Mouse (Mus musculus): ENCODE measurements around the gene Tk1. TPM values are rescaled to one million over a fixed set of nuclear protein-coding genes. Genes with fewer than 3 reads are reported as not detected.

Gene Tk1
- total and polyA plus RNA-seq, 3 experiments = 172 to 188 TPM; not detected in 1

- Histone ChIP-seq H3K27me3 (ENCODE audit: control insufficient read depth in 1 of 2, insufficient read depth in 2 of 2, low read length in 2 of 2) (no peaks in the 10 kb centered on the region), H3K9me3 (replicated peaks; ENCODE audit: insufficient read depth, low read length) (no peaks in the 10 kb centered on the region), H3K27ac (ENCODE audit: control insufficient read depth, low read depth, low read length) (peak overlapping the region; percentile 78), H3K36me3 (ENCODE audit: control insufficient read depth in 1 of 2, insufficient read depth in 2 of 2, low read length in 2 of 2) (peaks cover 2 to 8% of the 10 kb centered on the region in 2 experiments; a peak in 2 of 4 replicates), H3K79me2 (ENCODE audit: control insufficient read depth, insufficient read depth, low read length, poor library complexity) (peaks cover 36% of the 10 kb centered on the region), H3K4me3 (ENCODE audit: control insufficient read depth in 1 of 2, insufficient read depth in 1 of 2, low read depth in 2 of 2, low read length in 2 of 2) (peak overlapping the region; percentile 86 to 98), H3K4me1 (ENCODE audit: control insufficient read depth in 1 of 2, insufficient read depth in 2 of 2, low read length in 2 of 2) (peaks cover 4 to 11% of the 10 kb centered on the region in 2 experiments), H3K9ac (ENCODE audit: control insufficient read depth, low read depth, low read length, poor library complexity, severe bottlenecking) (peak overlapping the region; percentile 90)
- DNase-seq (ENCODE audit: low read depth, low spot score) = peak; percentile 95
- TF ChIP-seq UBTF (IDR thresholded peaks at IDR 0.05; ENCODE audit: borderline replicate concordance, insufficient read depth, low read depth, low read length) (peak; percentile 88; the same call in 1 of the 2 replicates), GABPA (IDR thresholded peaks at IDR 0.05; ENCODE audit: low read depth, low read length) (no peak), MYB (IDR thresholded peaks at IDR 0.05; ENCODE audit: low read depth, low read length) (no peak), HCFC1 (IDR thresholded peaks at IDR 0.05; ENCODE audit: low read depth, low read length) (peak; percentile 41; the same call in 1 of the 2 replicates), EP300 (IDR thresholded peaks at IDR 0.05; ENCODE audit: low read depth in 1 of 2, low read length in 2 of 2) (peak in 1 of 2 experiments; percentile 11; a peak in 1 of 4 replicates), MEF2A (IDR thresholded peaks at IDR 0.05; ENCODE audit: extremely low read depth, insufficient replicate concordance, low read depth, low read length, poor library complexity, severe bottlenecking) (no peak), SIN3A (IDR thresholded peaks at IDR 0.05; ENCODE audit: low read length) (peak; percentile 76), KAT2A (conservative IDR thresholded peaks at IDR 0.05; ENCODE audit: low read depth, low read length) (0 out of 2 replicates have a peak, but pooled peaks have one; percentile 13), ZNF384 (IDR thresholded peaks at IDR 0.05; ENCODE audit: low read depth, low read length) (no peak), BHLHE40 (IDR thresholded peaks at IDR 0.05; ENCODE audit: borderline replicate concordance, low read depth, low read length) (no peak), ZMIZ1 (IDR thresholded peaks at IDR 0.05; ENCODE audit: low read depth, low read length) (peak; percentile 33; the same call in 1 of the 2 replicates), RCOR1 (IDR thresholded peaks at IDR 0.05; ENCODE audit: low read depth, low read length) (0 out of 2 replicates have a peak, but pooled peaks have one; percentile 0), CHD2 (IDR thresholded peaks at IDR 0.05; ENCODE audit: low read length) (peak; percentile 5; the same call in 1 of the 2 replicates), TBP (IDR thresholded peaks at IDR 0.05; ENCODE audit: low read depth, low read length) (peak; percentile 93), TCF12 (IDR thresholded peaks at IDR 0.05; ENCODE audit: low read depth, low read length) (0 out of 2 replicates have a peak, but pooled peaks have one; percentile 10), CTCF (IDR thresholded peaks at IDR 0.05 in 2 of 3, conservative IDR thresholded peaks at IDR 0.05 in 1 of 3; ENCODE audit: control insufficient read depth in 1 of 3, insufficient read depth in 1 of 3, low read depth in 2 of 3, low read length in 3 of 3, poor library complexity in 1 of 3, severe bottlenecking in 1 of 3) (peak; percentile 32 to 48 (median 33); a peak in 5 of 6 replicates), TAL1 (IDR thresholded peaks at IDR 0.05; ENCODE audit: low read length) (no peak), POLR2AphosphoS2 (IDR thresholded peaks at IDR 0.05; ENCODE audit: low read length) (peak; percentile 82; the same call in 1 of the 2 replicates), SMC3 (IDR thresholded peaks at IDR 0.05; ENCODE audit: low read depth, low read length) (peak; percentile 21; the same call in 1 of the 2 replicates), NRF1 (IDR thresholded peaks at IDR 0.05; ENCODE audit: insufficient read depth, low read depth, low read length, poor library complexity, severe bottlenecking) (no peak), NELFE (IDR thresholded peaks at IDR 0.05; ENCODE audit: low read depth, low read length) (peak; percentile 63), MAFK (IDR thresholded peaks at IDR 0.05; ENCODE audit: borderline replicate concordance, low read depth, low read length) (no peak), ELF1 (IDR thresholded peaks at IDR 0.05; ENCODE audit: low read depth, low read length) (peak; percentile 85), MAZ (IDR thresholded peaks at IDR 0.05; ENCODE audit: low read depth, low read length) (peak; percentile 81; the same call in 1 of the 2 replicates), ZKSCAN1 (IDR thresholded peaks at IDR 0.05; ENCODE audit: low read depth, low read length) (0 out of 2 replicates have a peak, but pooled peaks have one; percentile 18), MYC (IDR thresholded peaks at IDR 0.05; ENCODE audit: low read depth, low read length) (no peak), MAX (IDR thresholded peaks at IDR 0.05; ENCODE audit: low read length) (peak; percentile 8; the same call in 1 of the 2 replicates), POLR2A (IDR thresholded peaks at IDR 0.05; ENCODE audit: control insufficient read depth in 1 of 2, insufficient read depth in 1 of 2, low read depth in 1 of 2, low read length in 2 of 2, poor library complexity in 1 of 2) (peak; percentile 44 to 59; a peak in 1 of 4 replicates)
Observed at GRCm38 (mm10) chr11:117810401-117811046, 15.4 kb downstream of the Tk1 start.

Data from MEL (cell line).